Mouse (Mus musculus) central nervous system, embryonic 18 days (tissue): ENCODE results near the gene Gemin7. TPM values are rescaled to one million over a fixed set of nuclear protein-coding genes. Genes with fewer than 3 reads are reported as not detected.

Experiments used
- polyA plus RNA-seq: library from polyadenylated mRNA; depleted of rRNA; stranded (reverse); fragments of >200 nt; gene quantifications from 2 replicates; pipeline ENCODE4 v1.2.3, GENCODE M21; 2012; rRNA removed

The Gemin7 gene
- 64.8 and 70.8 TPM in 2 replicates for polyA plus RNA-seq

GRCm38 (mm10) chr7:19577141-19577852 is at the start of gene Gemin7, which contains the start of gene Zfp296:
Gemin7 (minus strand) TSS chr7:19577595.
Zfp296 (plus strand) TSS chr7:19577287.

GRCm38 (mm10) chr7:19603849-19604605 is 26.6 kb upstream of the Gemin7 start, which contains the start of gene Clasrp:
Clasrp (minus strand) TSS chr7:19604486.

GRCm38 (mm10) chr7:19562643-19563410 is 14.6 kb downstream of the Gemin7 start, which contains the start of gene Ppp1r37:
Ppp1r37 (minus strand) TSS chr7:19563076.

GRCm38 (mm10) chr7:19517652-19518365 is 59.6 kb downstream of the Gemin7 start, which contains the start of gene Nkpd1:
Nkpd1 (plus strand) TSS chr7:19517838.

Other genes with a start within 250 kb of the Gemin7 start
- gene Ercc1, start 232.8 kb downstream of the Gemin7 start, polyA plus RNA-seq, result 72.9 and 73.8 TPM in 2 replicates
- gene Cd3eap, start 218.1 kb downstream of the Gemin7 start, polyA plus RNA-seq, result 14.2 and 15.3 TPM in 2 replicates
- gene Ppp1r13l, start 217.8 kb downstream of the Gemin7 start, polyA plus RNA-seq, result 4.4 and 5.1 TPM in 2 replicates
- 77.4 and 78.3 TPM in 2 replicates for gene Ercc2, start 195.6 kb downstream of the Gemin7 start, polyA plus RNA-seq
- gene Klc3, start 173.5 kb downstream of the Gemin7 start, polyA plus RNA-seq, result 1.6 and 2.1 TPM in 2 replicates
- gene Ckm, start 172.8 kb downstream of the Gemin7 start, polyA plus RNA-seq, result 0.36 and 148 TPM in 2 replicates
- 47.3 and 55.6 TPM in 2 replicates for gene Mark4, start 118.8 kb downstream of the Gemin7 start, polyA plus RNA-seq
- gene Exoc3l2, start 114.3 kb downstream of the Gemin7 start, polyA plus RNA-seq, result 0.31 and 0.70 TPM in 2 replicates
- 12.0 and 12.1 TPM in 2 replicates for gene Bloc1s3, start 69.2 kb downstream of the Gemin7 start, polyA plus RNA-seq
- gene Trappc6a, start 69.2 kb downstream of the Gemin7 start, polyA plus RNA-seq, result 19.9 and 24.6 TPM in 2 replicates
- gene Nkpd1, start 59.8 kb downstream of the Gemin7 start, polyA plus RNA-seq, result 1.3 TPM in 2 replicates
- 112 and 114 TPM in 2 replicates for gene Ppp1r37, start 14.5 kb downstream of the Gemin7 start, polyA plus RNA-seq
- gene Zfp296, start 308 bp downstream of the Gemin7 start, polyA plus RNA-seq, result 1.2 and 1.5 TPM in 2 replicates
- gene Clasrp, start 26.9 kb upstream of the Gemin7 start, polyA plus RNA-seq, result 142 and 146 TPM in 2 replicates
- 5.8 and 6.2 TPM in 2 replicates for gene Relb, start 51.8 kb upstream of the Gemin7 start, polyA plus RNA-seq
- 96.6 and 100 TPM in 2 replicates for gene Clptm1, start 87.4 kb upstream of the Gemin7 start, polyA plus RNA-seq
- 0.19 TPM in 1 of 2 replicates, not detected in the other for gene Apoc2, start 100.3 kb upstream of the Gemin7 start, polyA plus RNA-seq
- not detected in 2 replicates for gene Gm44805, start 103.8 kb upstream of the Gemin7 start, polyA plus RNA-seq
- gene Apoc4, start 103.9 kb upstream of the Gemin7 start, polyA plus RNA-seq, result not detected in 2 replicates
- 1.6 and 2.7 TPM in 2 replicates for gene Apoc1, start 115.1 kb upstream of the Gemin7 start, polyA plus RNA-seq
- gene Apoe, start 121.6 kb upstream of the Gemin7 start, polyA plus RNA-seq, result 863 and 1,072 TPM in 2 replicates
- 103 and 109 TPM in 2 replicates for gene Tomm40, start 137.8 kb upstream of the Gemin7 start, polyA plus RNA-seq
- 37.8 and 38.6 TPM in 2 replicates for gene Nectin2, start 172.9 kb upstream of the Gemin7 start, polyA plus RNA-seq
- 13.3 and 17.6 TPM in 2 replicates for gene Bcam, start 193.4 kb upstream of the Gemin7 start, polyA plus RNA-seq
- 0.20 and 0.48 TPM in 2 replicates for gene Cblc, start 219.2 kb upstream of the Gemin7 start, polyA plus RNA-seq
- 0.72 and 2.2 TPM in 2 replicates for gene Bcl3, start 245.2 kb upstream of the Gemin7 start, polyA plus RNA-seq